Mouse (Mus musculus) layer of hippocampus, adult 9-11 months (tissue): Measurements from ENCODE around the gene Inhbe.
"Not testable (repeated sequence)": the region's sequence is repeated elsewhere in the genome, so short reads cannot be mapped to it uniquely, and the experiment has no call there.

Experiments
- DNase-seq: peaks from one replicate; pipeline ENCODE4 v3.0.0; 2022

Inhbe gene

DNA sequence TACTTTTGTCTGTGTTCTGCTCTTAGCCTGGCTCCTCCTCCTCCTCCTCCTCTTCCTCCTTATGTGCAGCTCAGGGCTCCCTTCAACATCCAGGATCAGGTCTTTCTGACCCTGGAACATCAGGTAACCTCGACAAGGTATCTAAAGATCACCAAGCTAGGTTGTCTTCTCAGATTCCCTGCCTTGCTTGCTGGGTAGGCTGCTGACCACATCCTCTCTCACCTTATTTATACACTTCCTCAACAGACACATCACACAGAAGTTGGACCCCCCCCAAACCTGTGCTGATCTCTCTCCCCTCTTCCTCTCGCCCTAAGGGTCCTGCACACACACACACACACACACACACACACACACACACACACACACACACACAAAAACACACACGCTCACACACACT, 32.6 kb downstream of the Inhbe start, which contains the start of gene Arhgap9:
Arhgap9 (plus strand) TSS at position 344 of the 400 bp plus-strand sequence.
- DNase-seq: no peak

DNA sequence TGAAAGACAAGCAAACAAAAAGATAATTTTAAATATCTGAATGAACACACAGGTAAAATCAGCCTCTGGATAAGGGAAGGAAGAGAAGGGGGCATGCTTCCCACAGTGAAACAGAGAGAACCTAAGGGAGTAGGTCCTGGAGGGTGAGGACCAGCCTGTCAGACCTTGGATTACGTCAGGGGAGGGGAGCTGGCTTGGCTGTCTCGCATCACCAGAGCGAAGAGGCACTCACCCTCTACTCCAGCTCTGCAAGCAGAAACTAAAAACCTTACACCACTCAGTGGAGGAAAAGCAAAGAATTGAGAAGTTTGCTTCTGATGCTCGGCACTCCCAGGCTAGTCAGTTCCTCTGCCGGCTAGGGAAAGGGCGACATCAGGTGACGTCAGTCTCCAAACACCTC, 34.2 kb downstream of the Inhbe start:
- DNase-seq: no peak

DNA sequence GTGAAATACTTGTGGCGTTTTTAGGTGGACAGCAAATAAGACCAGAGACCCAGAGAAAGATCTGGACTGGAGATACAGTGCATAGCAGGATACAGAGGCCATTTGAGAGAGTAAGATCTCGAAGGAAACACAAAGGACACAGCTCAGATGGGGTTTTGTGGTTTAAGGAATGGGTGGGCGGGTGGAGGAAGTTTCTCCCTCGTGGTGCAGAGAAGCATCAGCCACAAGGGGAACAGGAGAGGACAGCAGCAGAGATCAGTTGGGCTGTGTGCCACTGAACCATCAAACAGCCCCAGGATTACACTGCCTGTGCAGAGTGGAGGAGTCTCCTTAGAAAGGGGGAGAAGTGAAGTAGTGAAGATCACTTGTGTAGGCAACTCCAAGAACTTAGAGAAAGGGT, 36.2 kb downstream of the Inhbe start:
- DNase-seq: no peak

DNA sequence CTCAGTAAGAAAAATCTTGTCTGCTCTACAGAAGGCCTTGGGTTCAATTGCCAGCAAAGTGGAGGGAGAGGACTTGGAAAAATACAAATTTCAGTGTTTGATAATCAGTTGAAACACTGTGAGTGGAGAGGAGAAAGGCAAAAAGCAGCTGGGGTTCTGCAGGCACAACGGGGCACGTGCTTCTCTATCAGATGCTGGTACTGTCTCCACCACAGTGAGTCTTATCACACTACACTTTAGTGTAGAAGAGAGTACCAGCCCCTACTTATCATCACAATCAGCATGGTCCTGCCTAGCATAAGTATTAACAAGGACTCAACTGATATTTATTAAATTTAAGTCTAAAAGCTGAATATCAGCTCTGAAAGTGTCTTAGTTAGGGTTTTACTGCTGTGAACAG, 36.9 kb downstream of the Inhbe start:
- DNase-seq: no peak

DNA sequence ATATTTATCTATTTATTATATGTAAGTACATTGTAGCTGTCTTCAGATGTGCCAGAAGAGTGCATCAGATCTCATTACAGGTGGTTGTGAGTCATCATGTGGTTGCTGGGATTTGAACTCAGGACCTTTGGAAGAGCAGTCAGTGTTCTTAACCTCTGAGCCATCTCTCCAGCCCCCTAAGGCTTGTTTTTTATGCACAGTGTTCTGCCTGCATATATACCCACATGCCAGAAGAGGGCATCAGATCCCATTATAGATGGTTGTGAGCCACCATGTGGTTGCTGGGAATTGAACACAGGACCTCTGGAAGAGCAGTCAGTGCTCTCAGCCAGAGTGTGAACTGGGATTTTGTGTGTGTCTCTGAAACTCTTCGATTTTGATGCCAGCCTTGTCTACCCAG, 39.3 kb downstream of the Inhbe start:
- DNase-seq: not testable (repeated sequence)

DNA sequence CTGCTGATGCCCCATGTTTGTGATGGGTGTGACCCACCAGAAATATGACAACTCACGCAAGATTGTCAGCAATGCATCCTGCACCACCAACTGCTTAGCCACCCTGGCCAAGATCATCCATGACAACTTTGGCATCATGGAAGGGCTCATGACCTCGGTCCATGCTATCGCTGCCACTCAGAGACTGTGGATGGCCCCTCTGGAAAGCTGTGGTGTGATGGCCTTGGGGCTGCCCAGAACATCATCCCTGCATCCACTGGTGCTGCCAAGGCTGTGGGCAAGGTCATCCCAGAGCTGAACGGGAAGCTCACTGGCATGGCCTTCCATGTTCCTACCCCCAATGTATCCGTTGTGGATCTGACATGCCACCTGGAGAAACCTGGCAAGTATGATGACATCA, 40.7 kb downstream of the Inhbe start:
- DNase-seq: not testable (repeated sequence)

DNA sequence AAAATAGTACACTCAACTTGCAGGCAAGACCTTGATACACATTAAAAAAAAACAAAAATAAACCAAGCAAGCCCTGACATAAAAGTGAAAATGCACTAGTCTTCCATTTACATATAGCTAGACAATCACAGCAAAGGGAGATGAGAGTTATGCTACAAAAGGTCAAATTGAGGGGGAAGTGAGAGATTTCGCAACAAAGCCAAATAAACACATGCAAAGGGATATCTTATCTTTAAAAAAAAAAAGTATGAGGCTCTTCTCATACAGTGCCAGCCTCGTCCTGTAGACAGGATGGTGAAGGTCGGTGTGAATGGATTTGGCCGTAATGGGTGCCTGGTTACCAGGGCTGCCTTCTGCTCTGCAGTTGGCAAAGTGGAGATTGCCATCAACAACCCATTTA, 41.4 kb downstream of the Inhbe start:
- no peak for DNase-seq

DNA sequence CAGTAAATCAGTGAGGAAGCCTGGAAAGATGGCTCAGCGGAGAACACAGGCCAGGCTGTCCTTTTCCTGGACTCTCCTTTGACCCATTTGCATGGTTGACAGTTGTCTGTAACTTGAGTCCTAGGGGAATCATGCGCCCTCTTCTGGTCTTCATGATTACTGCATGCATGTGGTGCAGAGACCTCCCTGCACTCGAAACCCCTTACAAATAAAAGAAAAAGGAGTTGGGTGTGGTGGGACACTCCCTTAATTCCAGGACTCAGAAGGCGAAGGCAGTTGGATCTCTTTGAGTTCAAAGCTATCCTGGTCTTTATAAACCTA, 41.9 kb downstream of the Inhbe start:
- DNase-seq: peak; percentile 83

DNA sequence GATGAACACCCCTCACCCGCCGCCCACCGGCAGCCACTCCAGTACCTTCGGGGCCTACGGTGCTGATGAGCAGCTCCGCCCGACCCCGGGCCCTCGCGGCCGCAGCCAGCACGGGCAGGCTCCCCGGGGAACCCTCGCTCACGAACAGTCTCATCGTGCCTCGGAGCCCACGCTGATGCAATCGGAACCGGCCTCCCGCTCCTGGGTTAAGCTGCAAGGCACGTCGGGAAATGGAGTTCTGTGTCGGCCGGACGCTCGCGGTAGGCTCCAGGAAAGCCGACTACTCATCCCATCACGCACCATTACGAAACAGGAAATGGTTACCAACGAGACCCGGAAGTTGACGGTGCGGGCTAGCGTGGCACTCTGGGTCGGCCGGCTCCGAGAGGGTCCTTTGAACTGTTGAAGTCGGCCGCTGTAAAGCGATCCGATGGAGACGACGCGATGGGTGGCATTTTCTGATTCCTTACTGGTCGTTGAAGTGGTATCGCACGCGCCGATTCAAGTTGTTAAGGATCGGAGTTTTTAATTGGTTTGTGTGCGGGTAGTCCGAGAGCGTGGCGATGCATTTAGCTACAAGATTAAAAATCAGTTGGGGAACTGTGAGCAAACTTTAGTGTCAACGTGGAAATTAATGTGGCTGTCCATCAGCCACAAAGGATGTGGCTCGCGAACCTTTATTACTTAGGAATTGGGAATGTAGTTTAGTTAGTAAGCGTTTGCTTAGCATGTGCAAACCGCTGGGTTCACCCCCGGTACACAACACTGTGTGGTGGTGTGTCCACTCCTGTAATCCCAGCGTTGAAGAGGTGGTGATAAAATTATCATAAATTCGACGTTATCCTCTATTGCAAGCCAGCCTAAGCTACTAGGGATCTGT, 42.5 kb downstream of the Inhbe start, which contains the start of gene Mars:
Mars (minus strand) TSS at position 311 of the 880 bp plus-strand sequence.
- DNase-seq: peak; percentile 97

DNA sequence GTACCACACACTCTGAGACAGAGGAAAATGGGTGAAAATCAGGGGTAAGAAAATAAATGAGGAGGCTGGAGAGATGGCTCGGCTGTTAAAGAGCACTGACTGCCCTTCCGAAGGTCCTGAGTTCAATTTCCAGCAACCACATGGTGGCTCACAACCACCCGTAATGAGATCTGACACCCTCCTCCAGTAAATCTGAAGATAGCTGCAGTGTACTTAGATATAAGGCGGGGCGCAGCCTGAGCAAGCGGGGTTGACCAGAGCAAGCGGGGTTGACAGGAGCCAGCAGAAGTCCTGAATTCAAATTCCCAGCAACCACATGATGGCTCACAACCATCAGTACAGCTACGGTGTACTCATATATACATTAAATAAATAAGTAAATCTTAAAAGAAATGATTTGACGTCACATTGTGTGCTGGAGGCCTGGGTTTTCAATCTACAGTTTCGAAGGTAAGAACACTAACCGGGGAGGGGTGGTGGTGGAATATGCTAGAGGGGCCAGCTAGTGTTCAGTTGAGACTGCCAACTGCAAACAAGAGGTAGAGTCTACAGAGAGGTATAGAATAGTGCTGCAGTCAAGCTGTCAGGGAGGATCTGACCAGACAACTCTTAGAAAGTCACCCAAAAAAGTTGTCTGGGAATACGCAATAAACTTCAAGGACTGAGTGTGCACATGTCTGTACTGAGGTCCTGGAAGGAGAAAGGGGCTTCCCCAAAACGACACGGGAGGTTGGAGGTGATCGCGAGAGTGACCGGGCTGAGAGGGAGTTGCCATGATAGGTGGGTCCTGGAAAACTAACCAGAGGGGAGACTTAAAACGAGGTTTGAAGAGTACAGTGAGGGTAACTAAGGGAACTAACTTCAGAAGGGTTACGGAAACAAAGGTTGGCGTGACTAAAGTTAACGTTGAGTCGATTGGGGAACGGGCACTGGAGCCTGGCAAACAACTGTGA, 43.4 kb downstream of the Inhbe start:
- DNase-seq: no peak

DNA sequence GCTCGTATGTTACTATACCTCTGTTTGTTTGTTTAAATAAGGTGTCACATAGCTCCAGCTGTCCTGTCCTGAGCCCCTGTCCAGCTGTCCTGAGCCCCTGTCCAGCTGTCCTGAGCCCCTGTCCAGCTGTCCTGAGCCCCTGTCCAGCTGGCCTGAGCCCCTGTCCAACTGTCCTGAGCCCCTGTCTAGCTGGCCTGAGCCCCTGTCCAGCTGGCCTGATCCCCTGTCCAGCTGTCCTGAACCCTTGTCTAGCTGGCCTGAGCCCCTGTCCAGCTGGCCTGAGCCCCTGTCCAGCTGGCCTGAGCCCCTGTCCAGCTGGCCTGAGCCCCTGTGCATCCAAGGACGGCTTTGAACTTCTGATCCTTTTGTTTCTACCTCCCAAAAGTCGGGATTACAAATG, 45.0 kb downstream of the Inhbe start:
- not testable (repeated sequence) for DNase-seq

DNA sequence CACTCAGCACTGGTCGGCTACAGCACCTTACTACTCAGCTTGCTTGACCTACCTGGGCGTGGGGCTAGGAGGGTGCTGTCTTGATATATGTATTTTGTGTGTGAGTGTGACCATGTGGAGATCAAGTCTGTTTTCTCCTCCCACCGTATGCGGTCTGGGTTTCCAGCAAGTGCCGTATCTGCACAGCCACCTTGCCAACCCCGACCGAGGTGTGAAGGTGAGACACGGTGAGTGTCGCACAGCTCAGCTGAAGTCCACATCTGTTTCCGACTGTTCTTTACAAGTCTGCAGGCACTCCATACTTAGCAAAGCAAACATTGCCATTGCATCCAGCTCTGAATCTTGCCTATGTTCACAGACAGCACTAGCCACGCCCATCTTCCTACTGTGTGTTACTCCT, 51.1 kb downstream of the Inhbe start:
- DNase-seq: no peak

DNA sequence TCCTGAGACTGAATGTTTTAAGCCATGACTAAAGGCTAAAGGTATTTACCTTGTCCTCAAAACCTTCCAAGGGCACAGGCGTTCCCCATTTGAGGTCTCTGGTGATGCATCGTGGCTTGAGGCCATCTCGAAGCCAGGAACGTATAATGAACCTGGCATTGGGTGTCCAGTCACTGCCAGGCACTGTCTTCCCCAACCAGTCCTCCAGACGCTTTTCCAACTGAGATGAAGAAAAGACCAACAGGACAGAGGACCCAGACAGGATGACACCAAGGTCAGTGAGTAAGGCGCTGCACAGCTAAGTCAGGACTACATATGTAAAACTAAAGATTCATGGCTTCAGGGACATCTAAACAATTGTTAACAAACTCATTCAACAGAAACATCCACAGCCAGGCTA, 53.9 kb downstream of the Inhbe start:
- DNase-seq: no peak
